Mouse (Mus musculus) left cerebral cortex, adult 11 months (tissue): ENCODE data around the gene Fbln5.

ENCODE experiments used
- DNase-seq: peaks from one replicate; pipeline ENCODE4 v3.0.0; 2022; ENCODE audit warnings: low spot score

Fbln5 gene

DNA sequence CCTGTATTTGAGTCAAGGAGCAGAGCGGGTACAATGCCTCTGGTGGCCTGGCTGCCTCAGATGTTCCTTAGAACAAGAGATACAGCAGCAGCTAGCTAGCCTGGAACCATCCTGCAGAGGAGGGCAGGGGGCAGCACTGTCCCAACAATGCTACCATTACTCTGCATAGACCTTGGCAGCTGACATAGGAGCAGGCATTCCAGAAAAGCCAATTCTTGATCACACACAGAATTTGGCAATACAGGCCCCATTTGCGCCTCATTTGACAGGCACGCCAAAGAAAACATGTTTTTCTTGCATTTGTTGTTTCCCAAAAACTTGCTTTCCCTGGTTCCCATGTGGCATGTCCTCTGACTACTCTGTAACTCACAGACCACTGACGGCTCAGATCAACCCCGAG, 56.8 kb downstream of the Fbln5 start:
- no peak for DNase-seq

- DNase-seq = no peak
Measured at GRCm38 (mm10) chr12:101759440-101760045, 59.3 kb downstream of the Fbln5 start.

GRCm38 (mm10) chr12:101758698-101759097, 60.2 kb downstream of the Fbln5 start:
- DNase-seq = no peak

DNA sequence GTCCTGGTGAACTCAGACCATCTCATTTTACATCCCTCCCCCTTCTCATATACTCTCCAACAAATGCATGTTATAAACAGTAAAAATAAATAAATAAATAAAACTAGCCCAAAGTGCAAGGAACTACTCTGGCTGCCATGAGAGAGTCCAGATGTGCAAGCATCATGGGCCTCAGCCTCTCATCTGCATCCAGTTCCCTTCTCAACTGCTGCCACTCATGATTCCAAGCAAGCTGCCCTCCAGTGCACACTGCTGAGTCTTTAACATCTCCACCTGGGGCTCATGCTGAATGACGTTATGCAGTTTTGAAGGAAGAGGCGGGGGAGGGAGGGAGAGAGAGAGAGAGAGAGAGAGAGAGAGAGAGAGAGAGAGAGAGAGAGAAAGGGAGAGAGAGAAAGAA, 76.5 kb downstream of the Fbln5 start:
- DNase-seq = no peak

- no peak for DNase-seq
Measured at GRCm38 (mm10) chr12:101740486-101740885, 78.4 kb downstream of the Fbln5 start.

DNA sequence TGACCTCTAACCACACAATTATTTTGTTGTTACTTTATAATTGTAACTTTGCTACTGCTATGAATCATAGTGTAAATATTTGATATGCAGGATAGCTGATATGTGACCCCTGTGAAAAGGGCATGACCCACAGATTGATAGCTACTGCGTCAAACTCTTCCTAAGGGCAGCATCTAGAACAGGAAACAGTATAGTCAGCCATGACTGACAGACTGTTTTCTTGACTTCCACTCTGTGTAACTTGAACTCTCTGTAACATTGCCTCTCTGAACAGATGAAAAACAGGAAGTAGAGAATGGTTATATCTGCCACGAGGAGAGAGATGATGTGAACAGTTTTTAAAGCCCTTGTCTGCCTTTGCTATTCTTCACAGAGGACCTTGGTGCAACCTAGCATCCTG, 78.8 kb downstream of the Fbln5 start:
- DNase-seq = no peak

DNA sequence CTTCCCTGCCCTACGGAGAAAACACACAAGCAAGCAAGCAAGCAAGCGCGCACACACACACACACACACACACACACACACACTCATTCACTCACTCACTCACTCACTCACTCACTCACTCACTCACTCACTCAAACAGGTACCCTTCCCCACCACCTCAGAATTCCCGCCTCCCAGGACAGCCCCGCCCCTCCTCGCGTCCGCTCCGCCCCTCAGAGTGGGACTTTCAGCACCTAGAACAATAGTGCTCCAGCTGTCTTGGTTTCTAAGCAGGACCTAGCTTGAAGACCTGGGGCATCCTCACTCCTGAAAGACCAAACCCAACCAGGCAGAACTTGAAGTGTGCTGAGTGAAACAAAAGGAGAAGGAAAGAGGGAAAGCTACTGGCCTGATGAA, 100.1 kb downstream of the Fbln5 start:
- DNase-seq = no peak

- no peak for DNase-seq
Measured at GRCm38 (mm10) chr12:101718054-101718754, 100.7 kb downstream of the Fbln5 start, which contains the start of gene Tc2n. TSS of gene Tc2n (minus strand) at chr12:101718523.

DNA sequence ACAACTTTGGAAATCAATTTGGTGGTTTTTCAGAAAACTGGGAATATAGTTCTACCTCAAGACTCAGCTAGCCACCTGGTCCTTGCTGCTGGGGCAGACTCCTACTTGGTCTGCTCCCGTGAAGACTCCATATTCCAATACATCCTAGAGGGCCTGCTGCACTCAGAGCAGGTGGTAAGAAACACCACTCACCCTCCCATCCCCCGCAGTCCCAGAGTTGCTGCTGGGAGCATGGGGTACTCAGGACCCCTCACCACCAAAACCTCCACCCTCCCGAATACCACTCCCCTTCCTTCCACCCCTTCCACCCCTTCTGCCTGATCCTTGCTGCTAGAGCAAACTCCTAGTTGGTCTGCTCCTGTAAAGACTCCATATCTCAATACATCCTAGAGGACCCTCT, 119.7 kb downstream of the Fbln5 start:
- DNase-seq = no peak
